Mouse (Mus musculus): ENCODE measurements at regions not wholly inside any gene's neighbourhood (a gene's known extent, or its start where the extent isn't known, plus 50 kb on each side); places are given as distances from the start of the nearest gene placed in this dataset.

GRCm38 (mm10) chr7:133317511-133317910 lies 193.4 kb upstream of the Ctbp2 start:
- TF ChIP-seq CTCF (IDR thresholded peaks at IDR 0.05): no peak
- TF ChIP-seq EP300 (IDR thresholded peaks at IDR 0.05): no peak
